Mouse (Mus musculus) adrenal gland, postnatal 14 days (tissue): ENCODE measurements around the gene Alx3. TPM values are rescaled to one million over a fixed set of nuclear protein-coding genes. Genes with fewer than 3 reads are reported as not detected.
A peak's percentile ranks its signal among the peaks of the same experiment; 100 is the strongest.

Source experiments
- DNase-seq: peaks from one replicate; pipeline ENCODE4 v3.0.0; 2021; ENCODE audit warnings: mixed read lengths
- long read RNA-seq, 2 experiments: library from polyadenylated mRNA; stranded (forward); transcript quantifications; one replicate each; pipeline ENCODE4 v2.0.0; 2021
- total RNA-seq: library from RNA; stranded (reverse); gene quantifications from 2 replicates; pipeline ENCODE4 v1.2.3, GENCODE M21; 2021

Alx3 gene
- total RNA-seq, result not detected in 2 replicates
- long read RNA-seq, experiment 1, result 0 reads
- long read RNA-seq, experiment 2, result 0 reads

GRCm38 (mm10) chr3:107594662-107595263 is at the start of gene Alx3:
Gene Alx3 (plus strand): TSS chr3:107595031.
- DNase-seq, result no peak

GRCm38 (mm10) chr3:107545278-107545677 is 49.6 kb upstream of the Alx3 start:
- no peak for DNase-seq

GRCm38 (mm10) chr3:107545716-107546412 is 49.0 kb upstream of the Alx3 start:
- peak; percentile 32 for DNase-seq

- DNase-seq, result peak; percentile 34
Measured at GRCm38 (mm10) chr3:107546956-107547355, 47.9 kb upstream of the Alx3 start.

- DNase-seq, result peak; percentile 72
Measured at GRCm38 (mm10) chr3:107550409-107551049, 44.3 kb upstream of the Alx3 start.

- no peak for DNase-seq
Measured at GRCm38 (mm10) chr3:107554842-107555241, 40.0 kb upstream of the Alx3 start, which contains the start of gene Ubl4b. Gene Ubl4b (minus strand): TSS chr3:107555073.

GRCm38 (mm10) chr3:107558740-107559139 is 36.1 kb upstream of the Alx3 start:
- DNase-seq, result no peak

GRCm38 (mm10) chr3:107559183-107559582 is 35.6 kb upstream of the Alx3 start:
- DNase-seq, result peak; percentile 85

- DNase-seq, result no peak
Measured at GRCm38 (mm10) chr3:107562104-107562503, 32.7 kb upstream of the Alx3 start.

GRCm38 (mm10) chr3:107562591-107562990 is 32.2 kb upstream of the Alx3 start:
- no peak for DNase-seq

GRCm38 (mm10) chr3:107563880-107564279 is 31.0 kb upstream of the Alx3 start:
- no peak for DNase-seq

- no peak for DNase-seq
Measured at GRCm38 (mm10) chr3:107565331-107565730, 29.5 kb upstream of the Alx3 start.

GRCm38 (mm10) chr3:107567766-107568165 is 27.1 kb upstream of the Alx3 start:
- DNase-seq, result no peak

- no peak for DNase-seq
Measured at GRCm38 (mm10) chr3:107568721-107569120, 26.1 kb upstream of the Alx3 start.

GRCm38 (mm10) chr3:107571205-107571604 is 23.6 kb upstream of the Alx3 start:
- no peak for DNase-seq

GRCm38 (mm10) chr3:107576807-107577206 is 18.0 kb upstream of the Alx3 start:
- no peak for DNase-seq

- no peak for DNase-seq
Measured at GRCm38 (mm10) chr3:107577810-107578390, 16.9 kb upstream of the Alx3 start.

GRCm38 (mm10) chr3:107579466-107579865 is 15.4 kb upstream of the Alx3 start:
- DNase-seq, result peak; percentile 79

- DNase-seq, result no peak
Measured at GRCm38 (mm10) chr3:107581103-107582010, 13.5 kb upstream of the Alx3 start.

GRCm38 (mm10) chr3:107582130-107582874 is 12.5 kb upstream of the Alx3 start:
- DNase-seq, result no peak
